Mouse (Mus musculus) erythroblast, embryonic 14.5 days (primary cell): ENCODE measurements around the gene P4ha2.

ENCODE experiments used
- GATA1 ChIP-seq: IDR thresholded peaks from 2 replicates; pipeline ENCODE4 v1.6.1; 2012; ENCODE audit warnings: low read length, inconsistent platforms, mixed read lengths
- TAL1 ChIP-seq: IDR thresholded peaks from 3 replicates; pipeline ENCODE4 v1.6.1; 2012; ENCODE audit warnings: low read length, inconsistent platforms, mixed read lengths

GRCm38 (mm10) chr11:54112920-54113319, 13.0 kb downstream of the P4ha2 start:
- TF ChIP-seq GATA1 (no peak), TAL1 (no peak)
